Mouse (Mus musculus) neural tube, embryonic 12.5 days (tissue): ENCODE data around the gene Naif1. TPM values are rescaled to one million over a fixed set of nuclear protein-coding genes. Genes with fewer than 3 reads are reported as not detected.
A peak's percentile ranks its signal among the peaks of the same experiment; 100 is the strongest.
"Not testable (repeated sequence)": the region's sequence is repeated elsewhere in the genome, so short reads cannot be mapped to it uniquely, and the experiment has no call there.

Experiments used
- ATAC-seq: fragments of 200-750 bp; cut with Nextera tagmentation; 2 replicates; pipeline ENCODE4 v1.8.0; 2017; ENCODE audit warnings: low read depth, mild to moderate bottlenecking, moderate TSS enrichment, moderate library complexity; ENCODE audit not compliant: low FRiP score
- H3K27ac ChIP-seq: fragments of 300-500 bp; sonication (generic); 2 replicates; pipeline ENCODE4 v1.5.1; 2016
- H3K27me3 ChIP-seq: fragments of 300-500 bp; sonication (generic); replicated peaks from 2 replicates; pipeline ENCODE4 v1.6.1; 2016; ENCODE audit warnings: mild to moderate bottlenecking
- H3K36me3 ChIP-seq: fragments of 300-500 bp; sonication (generic); 2 replicates; pipeline ENCODE4 v1.6.1; 2016; ENCODE audit warnings: mild to moderate bottlenecking
- H3K4me1 ChIP-seq: fragments of 300-500 bp; sonication (generic); 2 replicates; pipeline ENCODE4 v1.6.1; 2016
- H3K4me2 ChIP-seq: fragments of 300-500 bp; sonication (generic); replicated peaks from 2 replicates; pipeline ENCODE4 v1.6.1; 2016; ENCODE audit warnings: mild to moderate bottlenecking
- H3K4me3 ChIP-seq: fragments of 300-500 bp; sonication (generic); 2 replicates; pipeline ENCODE4 v1.5.1; 2016
- H3K9ac ChIP-seq: fragments of 300-500 bp; sonication (generic); 2 replicates; pipeline ENCODE4 v1.6.1; 2016; ENCODE audit warnings: mild to moderate bottlenecking
- H3K9me3 ChIP-seq: fragments of 300-500 bp; sonication (generic); 2 replicates; pipeline ENCODE4 v1.6.1; 2016; ENCODE audit warnings: mild to moderate bottlenecking
- whole genome bisulfite sequencing: fragments of 180-500 bp; shearing (Covaris S2); methylation state at CpG from one replicate; pipeline ENCODE4 v1.1.7; 2016; 5-methylcytosine and 5-hydroxymethylcytosine counted together
- polyA plus RNA-seq: library from polyadenylated mRNA; unstranded; fragments of >200 nt; fragmentation: Nextera tagmentation; extraction: Ambion mirVana; gene quantifications from 2 replicates; pipeline ENCODE4 v1.2.1, GENCODE M21; 2016

Gene Naif1
- polyA plus RNA-seq, 1 experiment from 2014 or later: 6.0 TPM

DNA sequence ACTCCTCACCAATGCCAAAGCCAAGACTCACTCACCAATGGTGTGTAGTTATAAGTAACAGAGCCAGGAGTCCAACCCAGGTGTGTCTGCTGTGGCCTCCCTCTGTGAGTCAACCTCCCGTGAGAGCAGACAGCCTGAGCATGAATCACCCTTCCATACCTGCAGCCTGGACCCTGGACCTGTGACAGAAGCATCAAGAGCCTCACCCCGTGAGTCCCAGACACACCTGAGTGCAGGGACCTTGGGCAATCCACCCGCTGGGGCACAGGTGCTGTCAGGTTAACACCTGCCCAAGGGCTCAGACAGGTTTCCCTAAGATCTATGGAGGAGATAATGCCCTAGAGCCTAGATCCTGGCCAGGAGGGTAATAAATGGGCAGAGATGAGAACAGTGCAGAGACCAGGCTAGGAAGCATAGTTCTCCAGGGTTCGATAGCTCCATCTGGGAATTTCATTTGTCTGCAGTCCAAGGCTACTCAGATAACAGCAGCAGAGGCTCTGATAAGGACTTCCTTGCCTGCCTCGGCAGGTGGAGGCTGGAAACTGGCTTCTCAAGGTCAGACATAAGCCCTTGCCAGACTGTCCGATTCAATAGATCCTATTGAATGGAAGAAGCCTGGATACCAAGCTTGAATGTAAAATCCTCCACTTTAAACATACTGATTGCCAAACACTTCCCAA, 20.9 kb downstream of the Naif1 start:
- 89% methylated on average over 6 of the region's 6 CpGs for WGBS
- H3K4me1 ChIP-seq: no peaks in the 10 kb centered on the region
- H3K27ac ChIP-seq: no peak overlapping the region
- H3K4me2 ChIP-seq: no peak overlapping the region
- H3K27me3 ChIP-seq: no peaks in the 10 kb centered on the region
- ATAC-seq: no peak
- H3K9me3 ChIP-seq: no peaks in the 10 kb centered on the region
- H3K36me3 ChIP-seq: no peaks in the 10 kb centered on the region
- no peak overlapping the region for H3K4me3 ChIP-seq
- H3K9ac ChIP-seq: no peak overlapping the region

DNA sequence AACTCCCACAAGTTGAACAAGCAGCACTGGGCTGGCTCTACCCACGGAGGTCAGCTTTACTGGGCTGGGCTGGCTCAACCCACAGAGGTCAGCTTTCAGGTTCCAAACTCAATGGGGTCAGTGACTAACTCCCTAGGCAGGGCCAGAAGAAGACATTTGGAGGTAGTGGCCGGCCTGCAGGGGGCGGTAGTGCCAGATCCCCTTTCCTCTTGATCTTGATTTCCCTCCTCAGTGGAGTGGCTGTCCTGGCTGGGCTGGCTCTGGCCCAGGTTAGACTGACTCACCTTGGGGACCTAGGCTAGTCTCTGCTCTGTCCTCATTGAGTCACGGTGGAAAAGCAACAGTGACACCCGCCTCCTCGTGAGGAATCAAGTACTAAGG, 21.4 kb downstream of the Naif1 start:
- ATAC-seq: no peak
- WGBS: 82% methylated on average over 6 of the region's 6 CpGs
- no peak overlapping the region for H3K4me3 ChIP-seq

DNA sequence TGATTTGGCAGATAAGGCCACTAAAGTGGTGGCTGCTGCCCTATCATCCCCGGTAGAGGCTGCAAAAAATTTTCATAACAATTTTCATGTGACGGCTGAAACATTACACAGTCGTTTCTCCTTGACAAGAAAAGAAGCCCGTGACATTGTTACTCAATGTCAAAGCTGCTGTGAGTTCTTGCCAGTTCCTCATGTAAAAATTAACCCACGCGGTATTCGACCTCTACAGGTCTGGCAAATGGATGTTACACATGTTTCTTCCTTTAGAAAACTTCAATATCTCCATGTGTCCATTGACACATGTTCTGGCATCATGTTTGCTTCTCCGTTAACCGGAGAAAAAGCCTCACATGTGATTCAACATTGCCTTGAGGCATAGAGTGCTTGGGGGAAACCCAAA, 25.1 kb downstream of the Naif1 start:
- H3K4me2 ChIP-seq, H3K27me3 ChIP-seq, H3K9me3 ChIP-seq, ATAC-seq, H3K4me3 ChIP-seq, H3K9ac ChIP-seq, H3K36me3 ChIP-seq, H3K4me1 ChIP-seq, H3K27ac ChIP-seq: not testable (repeated sequence)
- 90% methylated on average over 4 of the region's 9 CpGs for WGBS

More for the DNA sequence above, 21.4 kb downstream of the Naif1 start:
- Histone ChIP-seq H3K4me1 (no peaks in the 10 kb centered on the region), H3K9me3 (no peaks in the 10 kb centered on the region), H3K4me2 (no peak overlapping the region), H3K27ac (no peak overlapping the region), H3K36me3 (no peaks in the 10 kb centered on the region), H3K9ac (no peak overlapping the region), H3K27me3 (no peaks in the 10 kb centered on the region)

DNA sequence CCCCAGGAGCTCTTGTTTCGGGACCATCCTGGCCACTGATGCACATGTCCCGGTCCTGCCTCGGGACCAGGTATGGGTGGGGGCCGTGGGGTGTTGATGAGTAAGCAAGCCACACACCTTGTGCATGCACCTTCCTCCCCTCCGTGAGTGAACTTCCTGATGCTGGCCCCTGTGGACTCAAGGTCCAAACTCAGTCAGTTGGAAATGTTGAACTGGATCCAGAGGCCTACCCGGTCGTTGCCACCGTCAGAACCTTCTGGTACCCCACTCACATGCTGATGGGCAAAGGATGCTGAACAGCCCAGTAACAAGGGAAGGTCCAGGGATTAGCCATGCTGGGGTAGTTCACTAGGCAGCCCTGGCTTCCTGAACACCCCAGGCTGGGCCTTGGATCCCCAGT, 32.1 kb downstream of the Naif1 start:
- Histone ChIP-seq H3K27ac (no peak overlapping the region), H3K27me3 (no peaks in the 10 kb centered on the region), H3K9ac (no peak overlapping the region), H3K9me3 (no peaks in the 10 kb centered on the region; the same call in 1 of the 2 replicates), H3K4me2 (no peak overlapping the region), H3K36me3 (no peaks in the 10 kb centered on the region), H3K4me3 (no peak overlapping the region), H3K4me1 (no peaks in the 10 kb centered on the region)
- ATAC-seq: no peak
- WGBS: 92% methylated on average over 8 of the region's 8 CpGs

DNA sequence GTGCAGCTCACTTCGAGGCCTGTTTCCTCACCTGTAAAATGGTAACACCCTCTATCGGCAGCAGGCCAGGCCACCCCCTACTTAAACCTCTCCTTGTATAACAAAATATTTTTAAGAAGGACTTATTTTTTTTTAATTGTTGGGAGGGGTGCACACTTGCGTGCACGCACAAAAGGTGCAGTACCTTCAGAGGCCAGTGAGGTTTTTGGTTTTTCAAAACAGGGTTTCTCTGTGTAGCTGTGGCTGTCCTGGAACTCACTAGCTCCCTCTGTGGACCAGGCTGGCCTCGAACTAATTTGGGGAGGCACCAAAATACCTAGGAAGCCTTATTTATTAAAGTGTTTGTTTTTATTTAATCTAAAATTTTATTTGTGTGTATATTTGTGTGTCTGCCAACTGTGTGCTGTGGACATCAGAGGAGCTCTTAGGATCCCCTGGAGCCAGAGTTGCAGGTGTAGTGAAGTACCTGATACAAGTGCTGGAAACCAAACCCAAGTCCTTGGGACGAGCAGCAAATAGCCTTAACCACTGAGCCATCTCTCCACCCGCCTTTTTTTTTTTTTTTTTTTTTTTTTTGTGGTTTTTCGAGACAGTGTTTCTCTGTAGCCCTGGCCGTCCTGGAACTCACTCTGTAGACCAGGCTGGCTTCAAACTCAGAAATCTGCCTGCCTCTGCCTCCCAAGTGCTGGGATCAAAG, 33.1 kb downstream of the Naif1 start:
- 73% methylated on average over 9 of the region's 9 CpGs for WGBS
- ATAC-seq: no peak
- no peak overlapping the region for H3K27ac ChIP-seq

DNA sequence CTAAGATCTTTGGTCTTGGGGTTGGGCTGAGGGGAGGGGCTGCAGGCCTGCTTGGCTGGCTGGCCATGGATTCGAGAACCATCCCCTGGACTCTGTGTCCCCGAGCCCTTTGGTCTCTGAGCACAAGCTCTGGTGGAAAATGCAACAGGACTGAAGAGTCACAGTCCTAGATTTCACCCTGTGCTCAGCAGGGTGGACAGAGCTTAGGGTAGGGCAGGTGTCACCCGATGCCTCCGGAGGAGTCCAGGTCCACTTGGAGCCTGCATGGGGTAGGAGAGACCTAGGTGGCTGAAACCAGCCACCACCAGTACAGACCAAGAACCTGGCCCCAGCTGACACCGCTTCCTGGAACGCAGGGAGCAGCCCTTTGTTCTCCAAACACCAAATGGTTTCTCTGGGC, 34.7 kb downstream of the Naif1 start:
- Histone ChIP-seq H3K27me3 (no peaks in the 10 kb centered on the region), H3K27ac (no peak overlapping the region), H3K4me2 (no peak overlapping the region), H3K36me3 (no peaks in the 10 kb centered on the region), H3K9me3 (no peaks in the 10 kb centered on the region), H3K4me3 (no peak overlapping the region), H3K9ac (no peak overlapping the region), H3K4me1 (no peaks in the 10 kb centered on the region)
- 81% methylated on average over 6 of the region's 6 CpGs for WGBS
- ATAC-seq: no peak

More for the DNA sequence above, 33.1 kb downstream of the Naif1 start:
- Histone ChIP-seq H3K36me3 (no peaks in the 10 kb centered on the region), H3K4me3 (no peak overlapping the region), H3K9me3 (no peaks in the 10 kb centered on the region; the same call in 1 of the 2 replicates), H3K4me2 (no peak overlapping the region), H3K4me1 (no peaks in the 10 kb centered on the region), H3K9ac (no peak overlapping the region), H3K27me3 (no peaks in the 10 kb centered on the region)

DNA sequence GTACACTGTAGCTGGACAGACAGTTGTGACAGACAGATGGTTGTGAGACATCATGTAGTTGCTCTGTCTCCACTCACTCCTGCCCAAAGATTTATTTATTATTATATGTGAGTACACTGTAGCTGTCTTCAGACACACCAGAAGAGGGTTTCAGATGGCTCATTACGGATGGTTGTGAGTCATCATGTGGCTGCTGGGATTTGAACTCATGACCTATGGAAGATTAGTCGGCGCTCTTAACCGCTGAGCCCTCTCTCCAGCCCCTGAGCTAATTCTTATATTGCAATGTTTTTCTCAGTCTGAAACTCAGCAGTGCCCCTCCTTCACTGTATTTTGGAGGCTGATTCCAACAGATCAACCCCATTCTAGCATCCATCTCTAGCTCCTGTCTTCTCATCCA, 35.5 kb downstream of the Naif1 start:
- ATAC-seq: no peak
- Histone ChIP-seq H3K9ac (0 out of 2 replicates have a peak overlapping the region, but pooled peaks have one; percentile 18), H3K27me3 (no peaks in the 10 kb centered on the region), H3K9me3 (no peaks in the 10 kb centered on the region), H3K4me3 (no peak overlapping the region), H3K4me1 (no peaks in the 10 kb centered on the region), H3K27ac (no peak overlapping the region), H3K4me2 (no peak overlapping the region), H3K36me3 (no peaks in the 10 kb centered on the region)
- WGBS: 89% methylated on average over 4 of the region's 4 CpGs

DNA sequence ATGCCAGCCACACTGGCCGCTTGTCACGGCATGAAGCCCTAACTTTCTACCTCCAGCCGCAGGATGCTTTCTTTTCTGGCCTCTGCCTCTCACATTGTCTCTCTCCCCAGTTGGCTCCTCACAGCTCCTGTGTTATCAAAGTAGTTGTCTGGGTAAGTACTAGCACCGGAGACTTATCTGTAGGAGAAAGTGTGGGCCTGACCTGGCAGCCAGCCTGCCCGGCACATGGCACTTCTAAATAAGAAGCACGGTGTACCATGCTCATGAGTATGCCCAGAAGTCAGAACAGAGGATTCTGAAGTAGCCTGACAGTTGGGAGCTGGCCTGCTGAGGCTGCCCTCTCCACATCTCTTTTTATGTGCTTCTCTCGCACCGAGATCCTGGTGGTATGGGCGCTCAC, 35.9 kb downstream of the Naif1 start:
- H3K4me3 ChIP-seq: no peak overlapping the region
- 0 out of 2 replicates have a peak overlapping the region, but pooled peaks have one; percentile 18 for H3K9ac ChIP-seq
- no peaks in the 10 kb centered on the region for H3K9me3 ChIP-seq
- H3K27ac ChIP-seq: no peak overlapping the region
- H3K27me3 ChIP-seq: no peaks in the 10 kb centered on the region
- no peak for ATAC-seq
- H3K4me1 ChIP-seq: no peaks in the 10 kb centered on the region
- no peak overlapping the region for H3K4me2 ChIP-seq
- 93% methylated on average over 9 of the region's 9 CpGs for WGBS
- no peaks in the 10 kb centered on the region for H3K36me3 ChIP-seq

DNA sequence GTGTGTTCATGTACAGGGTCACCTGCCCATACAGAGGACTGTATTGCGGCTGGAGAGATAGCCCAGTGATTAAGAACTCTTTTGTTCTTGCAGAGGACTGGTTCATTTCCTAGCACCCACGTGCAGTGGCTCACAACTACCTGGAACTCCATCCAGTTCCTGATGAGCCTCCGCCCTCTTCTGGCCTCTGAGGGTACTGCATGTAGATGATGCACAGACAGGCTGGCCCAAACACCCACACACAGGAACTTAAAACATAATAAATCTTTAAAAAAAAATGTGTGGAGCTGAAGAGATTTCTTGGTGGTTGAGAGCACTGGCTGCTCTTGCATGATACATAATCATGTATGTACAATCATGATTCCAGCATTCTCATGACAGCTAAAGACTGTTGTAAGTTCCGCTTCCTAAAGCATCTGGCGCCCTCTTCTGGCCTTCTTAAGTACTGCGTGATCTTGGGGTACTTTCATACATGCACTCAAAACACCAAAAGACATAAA, 36.9 kb downstream of the Naif1 start:
- Histone ChIP-seq H3K9ac (no peak overlapping the region), H3K27me3 (no peaks in the 10 kb centered on the region), H3K9me3 (no peaks in the 10 kb centered on the region), H3K4me3 (no peak overlapping the region), H3K27ac (no peak overlapping the region), H3K4me2 (no peak overlapping the region), H3K36me3 (no peaks in the 10 kb centered on the region), H3K4me1 (no peaks in the 10 kb centered on the region)
- ATAC-seq: 0 out of 2 replicates have a peak, but pooled peaks have one; percentile 27
- WGBS: 3% methylated on average over 6 of the region's 6 CpGs

DNA sequence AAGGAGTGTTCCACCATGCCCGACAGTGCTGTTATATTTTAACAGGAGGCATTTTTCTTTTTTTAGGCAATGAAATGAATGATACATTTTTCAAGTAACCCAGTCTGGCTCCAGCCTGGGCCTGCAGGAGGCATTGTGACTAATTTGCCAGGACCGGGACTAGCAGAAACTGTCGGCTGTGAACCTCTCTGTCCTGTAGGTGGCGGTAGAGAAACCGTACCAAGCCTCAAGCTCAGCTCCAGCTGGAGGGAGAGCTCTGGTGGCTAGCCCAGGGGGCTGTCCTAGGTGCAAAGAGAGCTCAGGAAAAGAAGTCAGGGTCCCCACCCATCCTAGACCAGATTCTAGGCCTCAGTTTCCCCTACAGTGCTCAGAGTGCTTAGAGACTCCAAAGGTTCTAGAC, 38.4 kb downstream of the Naif1 start:
- Histone ChIP-seq H3K27me3 (no peaks in the 10 kb centered on the region), H3K4me2 (no peak overlapping the region), H3K4me3 (no peak overlapping the region), H3K27ac (no peak overlapping the region), H3K4me1 (no peaks in the 10 kb centered on the region), H3K36me3 (no peaks in the 10 kb centered on the region), H3K9me3 (no peaks in the 10 kb centered on the region), H3K9ac (no peak overlapping the region)
- peak; percentile 14; the same call in 1 of the 2 replicates for ATAC-seq
- 1% methylated on average over 5 of the region's 5 CpGs for WGBS

DNA sequence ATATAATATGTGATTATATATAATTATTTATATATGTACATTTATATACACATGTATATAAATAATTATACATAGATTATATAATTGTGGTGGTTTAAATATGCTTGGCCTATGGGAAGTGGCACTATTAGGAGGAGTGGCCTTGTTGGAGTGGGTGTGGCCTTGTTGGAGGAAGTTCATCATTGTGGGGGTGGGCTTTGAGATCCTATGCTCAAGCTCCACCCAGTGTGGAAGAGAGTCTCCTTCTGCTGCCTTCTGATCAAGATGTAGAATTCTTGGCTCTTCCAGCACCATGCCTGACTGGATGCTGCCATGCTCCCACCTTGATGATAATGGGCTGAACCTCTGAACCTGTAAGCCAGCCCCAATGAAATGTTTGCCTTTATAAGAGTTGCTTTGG, 40.5 kb downstream of the Naif1 start:
- H3K36me3 ChIP-seq, H3K4me2 ChIP-seq, H3K4me3 ChIP-seq, H3K4me1 ChIP-seq, H3K27me3 ChIP-seq, ATAC-seq, H3K9ac ChIP-seq, H3K9me3 ChIP-seq, H3K27ac ChIP-seq: not testable (repeated sequence)

DNA sequence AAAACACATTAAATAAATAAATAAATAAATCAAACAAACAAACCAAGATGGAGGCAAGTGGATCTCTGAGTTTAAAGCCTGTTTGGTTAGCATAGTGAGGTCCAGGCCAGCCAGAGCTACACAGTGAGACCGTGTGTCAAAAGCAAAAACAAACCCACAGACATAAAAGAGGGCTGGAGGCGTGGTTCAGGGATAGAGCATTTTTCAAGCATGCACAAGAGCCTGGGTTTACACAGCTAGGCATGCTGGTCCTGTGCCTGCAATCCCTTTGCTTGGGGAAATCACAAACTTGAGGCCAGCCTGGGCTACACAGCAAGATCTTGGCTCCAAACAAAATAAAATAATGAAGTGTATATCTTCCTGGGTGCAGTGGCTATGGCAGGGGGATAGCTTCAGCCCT, 42.4 kb downstream of the Naif1 start:
- no peaks in the 10 kb centered on the region for H3K4me1 ChIP-seq
- WGBS: 72% methylated on average over 2 of the region's 2 CpGs
- no peaks in the 10 kb centered on the region for H3K36me3 ChIP-seq
- H3K4me2 ChIP-seq: no peak overlapping the region
- no peak overlapping the region for H3K4me3 ChIP-seq
- H3K27me3 ChIP-seq: no peaks in the 10 kb centered on the region; the same call in 1 of the 2 replicates
- no peak overlapping the region for H3K9ac ChIP-seq
- no peak overlapping the region for H3K27ac ChIP-seq
- no peak for ATAC-seq
- no peaks in the 10 kb centered on the region for H3K9me3 ChIP-seq
